Mouse (Mus musculus): ENCODE data around the gene Zfp747.

GRCm38 (mm10) chr7:127351230-127352004, 24.4 kb downstream of the Zfp747 start:
- TF ChIP-seq CTCF (IDR thresholded peaks at IDR 0.05; ENCODE audit: low read depth) (no peak), EP300 (IDR thresholded peaks at IDR 0.05; ENCODE audit: low read depth) (no peak)

Measured in liver, postnatal 0 days (tissue).